Comparison of ENCODE assay signal across 29 mouse cellular contexts in genomic region chr9:99637736-99638135, GRCm38 (mm10). TPM values are rescaled to one million over a fixed set of nuclear protein-coding genes. Genes with fewer than 3 reads are reported as not detected.
DNase-seq lines count a peak whose midpoint lies in the region; ATAC-seq and TF ChIP-seq lines count a peak whose summit lies in the region.
"Had no signal": no experiment of that assay in that cellular context is flagged by ENCODE, and none has a peak within 500 bp of the region (broad histone marks: within the 10 kb centered on the region; RNA-seq: fewer than 3 reads in every experiment).

No protein-coding gene starts in this region.

- H3K27me3 ChIP-seq in midbrain, embryonic 11.5 days (ENCODE audit: control insufficient read depth, insufficient read depth, low read length) = no peaks in the 10 kb centered on the region
- H3K27me3 ChIP-seq in midbrain, postnatal 0 days (ENCODE audit: insufficient read depth, low read length) = no peaks in the 10 kb centered on the region
- H3K27me3 ChIP-seq: embryonic facial prominence, embryonic 13.5 days; embryonic facial prominence, embryonic 15.5 days; forebrain, embryonic 12.5 days; Patski had no signal

- H3K9me3 ChIP-seq in midbrain, embryonic 11.5 days (ENCODE audit: control insufficient read depth, low read length) = no peaks in the 10 kb centered on the region
- H3K9me3 ChIP-seq in midbrain, postnatal 0 days (ENCODE audit: low read length) = no peaks in the 10 kb centered on the region
- H3K9me3 ChIP-seq: embryonic facial prominence, embryonic 13.5 days; embryonic facial prominence, embryonic 15.5 days; forebrain, embryonic 10.5 days; forebrain, embryonic 12.5 days; G1E had no signal

- 96% methylated on average over 13 of the region's 13 CpGs for WGBS in midbrain, embryonic 11.5 days
- whole genome bisulfite sequencing in midbrain, postnatal 0 days = 93% methylated on average over 13 of the region's 13 CpGs

- no peak overlapping the region for H3K4me3 ChIP-seq in gastrocnemius, adult 2 months
- H3K4me3 ChIP-seq in midbrain, embryonic 11.5 days (ENCODE audit: low read depth, low read length) = no peak overlapping the region
- H3K4me3 ChIP-seq in midbrain, postnatal 0 days (ENCODE audit: low read depth, low read length) = no peak overlapping the region
- H3K4me3 ChIP-seq: embryonic facial prominence, embryonic 13.5 days; embryonic facial prominence, embryonic 15.5 days; erythroblast, embryonic 14.5 days; forebrain, embryonic 10.5 days; forebrain, embryonic 12.5 days had no signal

- peak; percentile 53 for DNase-seq in gastrocnemius, adult 2 months
- no peak for DNase-seq in gastrocnemius, postnatal 10 days
- DNase-seq in gastrocnemius, postnatal 25 days = peak; percentile 43
- no peak for DNase-seq in gastrocnemius, postnatal 36 days
- peak; percentile 51 for DNase-seq in midbrain, embryonic 11.5 days (ENCODE audit: low spot score, missing footprints)
- DNase-seq in midbrain, postnatal 0 days (ENCODE audit: low spot score) = no peak
- DNase-seq in skeletal muscle tissue, adult 2 months (ENCODE audit: low read depth, low spot score) = peak; percentile 16
- DNase-seq in embryo, embryonic 9.5 days (ENCODE audit: extremely low spot score) = no peak
- DNase-seq: adrenal gland, adult 8-10 months; adrenal gland, postnatal 14 days; adrenal gland, postnatal 36 days; B cell, adult 2 months; cerebellum, adult 11-12 months; cerebellum, adult 2 months; cerebellum, adult 9-10 months; cerebellum, postnatal 25 days had no signal

- no peak overlapping the region for H3K9ac ChIP-seq in midbrain, embryonic 11.5 days (ENCODE audit: low read length)
- no peak overlapping the region for H3K9ac ChIP-seq in midbrain, postnatal 0 days (replicated peaks; ENCODE audit: low read length, poor library complexity, severe bottlenecking)
- H3K9ac ChIP-seq: embryonic facial prominence, embryonic 13.5 days; embryonic facial prominence, embryonic 15.5 days; forebrain, embryonic 12.5 days had no signal

- intact Hi-C loops in gastrocnemius, adult 2 months (cut with DNase I) = no loop called here
- intact Hi-C loops in gastrocnemius, postnatal 36 days (cut with DNase I) = no loop called here

- no peak for TF ChIP-seq CTCF in gastrocnemius, adult 2 months (IDR thresholded peaks at IDR 0.05)
- no peak for TF ChIP-seq CTCF in midbrain, postnatal 0 days (IDR thresholded peaks at IDR 0.05)

- no peak overlapping the region for H3K4me2 ChIP-seq in midbrain, embryonic 11.5 days
- no peak overlapping the region for H3K4me2 ChIP-seq in midbrain, postnatal 0 days (ENCODE audit: low read depth, low read length, poor library complexity, severe bottlenecking)
- H3K4me2 ChIP-seq: embryonic facial prominence, embryonic 13.5 days; embryonic facial prominence, embryonic 15.5 days; forebrain, embryonic 12.5 days had no signal

- H3K4me1 ChIP-seq in midbrain, embryonic 11.5 days (ENCODE audit: control insufficient read depth, insufficient read depth, low read length) = no peaks in the 10 kb centered on the region
- H3K4me1 ChIP-seq in midbrain, postnatal 0 days (ENCODE audit: insufficient read depth, low read length) = no peaks in the 10 kb centered on the region
- H3K4me1 ChIP-seq: forebrain, embryonic 12.5 days had no signal

- no peak for ATAC-seq in midbrain, embryonic 11.5 days (ENCODE audit: low FRiP score)
- no peak for ATAC-seq in midbrain, postnatal 0 days (ENCODE audit: low FRiP score)
- ATAC-seq: activated CD4-positive, CD25-positive, alpha-beta regulatory T cell, adult 4 months; CD4-positive, CD25-positive, alpha-beta regulatory T cell, adult 4 months; forebrain, embryonic 14.5 days; Patski had no signal

- H3K27ac ChIP-seq in gastrocnemius, adult 2 months = no peak overlapping the region
- H3K27ac ChIP-seq in midbrain, embryonic 11.5 days (ENCODE audit: low read depth, low read length) = no peak overlapping the region
- H3K27ac ChIP-seq in midbrain, postnatal 0 days (ENCODE audit: low read depth, low read length) = no peak overlapping the region
- H3K27ac ChIP-seq: embryonic facial prominence, embryonic 13.5 days; embryonic facial prominence, embryonic 15.5 days; forebrain, embryonic 10.5 days; forebrain, embryonic 12.5 days had no signal

- H3K36me3 ChIP-seq in midbrain, embryonic 11.5 days (ENCODE audit: control insufficient read depth, insufficient read depth, low read length) = peaks cover 15% of the 10 kb centered on the region; the same call in 1 of the 2 replicates
- peaks cover 17% of the 10 kb centered on the region for H3K36me3 ChIP-seq in midbrain, postnatal 0 days (ENCODE audit: insufficient read depth, low read length)
- H3K36me3 ChIP-seq: G1E had no signal

RNA-seq across cellular contexts. Expression of gene Dzip1l, which starts 8.4 kb away (rescaled TPM):
- total RNA-seq in gastrocnemius, adult 2 months (2021) = 1 to 10 TPM; 1.5 to 2.4 TPM
- total RNA-seq in gastrocnemius, postnatal 10 days (2021) = 1 to 10 TPM; 3.5 to 4.7 TPM
- 1 to 10 TPM; 1.9 to 2.0 TPM for total RNA-seq in gastrocnemius, postnatal 25 days (2021)
- total RNA-seq in gastrocnemius, postnatal 36 days (2021) = 1 to 10 TPM; 1.9 to 2.1 TPM
- polyA plus RNA-seq in midbrain, embryonic 11.5 days (2014; fragmentation: Nextera tagmentation; extraction: Ambion mirVana) = 12.6 and 13.0 TPM in 2 replicates
- 19.9 and 22.5 TPM in 2 replicates for total RNA-seq in midbrain, postnatal 0 days (2014; rRNA removed)
- polyA plus RNA-seq in midbrain, postnatal 0 days (2015; fragmentation: Nextera tagmentation; extraction: Ambion mirVana) = 7.1 and 8.1 TPM in 2 replicates
- polyA plus RNA-seq: CD4-positive, CD25-positive, alpha-beta regulatory T cell, adult 4 months; G1E had no signal

RNA-seq across cellular contexts. Expression of gene A4gnt, which starts 25.4 kb away (rescaled TPM):
- total RNA-seq in gastrocnemius, adult 2 months (2021) = not detected
- total RNA-seq in gastrocnemius, postnatal 10 days (2021) = not detected
- not detected for total RNA-seq in gastrocnemius, postnatal 25 days (2021)
- not detected for total RNA-seq in gastrocnemius, postnatal 36 days (2021)
- polyA plus RNA-seq in midbrain, embryonic 11.5 days (2014; fragmentation: Nextera tagmentation; extraction: Ambion mirVana) = not detected in 2 replicates
- total RNA-seq in midbrain, postnatal 0 days (2014; rRNA removed) = not detected in 2 replicates
- not detected in 2 replicates for polyA plus RNA-seq in midbrain, postnatal 0 days (2015; fragmentation: Nextera tagmentation; extraction: Ambion mirVana)
- total RNA-seq: adrenal gland, adult 18-20 months; adrenal gland, adult 8-10 months; adrenal gland, postnatal 14 days; adrenal gland, postnatal 36 days had no signal
- polyA plus RNA-seq: activated CD4-positive, CD25-positive, alpha-beta regulatory T cell, adult 4 months; CD4-positive, CD25-positive, alpha-beta regulatory T cell, adult 4 months; cerebellum, adult 2 months; embryonic facial prominence, embryonic 11.5 days; embryonic facial prominence, embryonic 13.5 days; embryonic facial prominence, embryonic 15.5 days; erythroblast, embryonic 14.5 days; forebrain, embryonic 10.5 days; forebrain, embryonic 12.5 days; forebrain, embryonic 14.5 days; forebrain, embryonic 16.5 days; G1E; Patski had no signal

Comparison
In these comparisons a context has a peak if more than half of its experiments do, and no peak if none do; other contexts are left out.
1. DNase-seq: peak in gastrocnemius, adult 2 months (single experiment), gastrocnemius, postnatal 25 days (single experiment), midbrain, embryonic 11.5 days (single experiment) and skeletal muscle tissue, adult 2 months (single experiment); none in gastrocnemius, postnatal 10 days (single experiment), gastrocnemius, postnatal 36 days (0 of 2), midbrain, postnatal 0 days (single experiment) and embryo, embryonic 9.5 days (single experiment).